Mouse (Mus musculus) gastrocnemius, postnatal 14 days (tissue): ENCODE results near the gene Mocs3. TPM values are rescaled to one million over a fixed set of nuclear protein-coding genes. Genes with fewer than 3 reads are reported as not detected.

Source experiments
- DNase-seq: peaks from one replicate; pipeline ENCODE4 v3.0.0; 2021; ENCODE audit warnings: mixed read lengths
- intact Hi-C: fragments of 180-260 bp; cut with DNase I; formaldehyde crosslinking; loops from one replicate; pipeline ENCODE4 v1.15.1; 2025; ENCODE audit warnings: low total_unique reads
- total RNA-seq, 2 experiments: library from RNA; stranded (reverse); gene quantifications; 2 replicates each; pipeline ENCODE4 v1.2.3; 2021

Gene Mocs3
- total RNA-seq, 2 experiments from 2014 or later: 4.0 to 4.7 TPM

GRCm38 (mm10) chr2:168231471-168231829, 1.0 kb downstream of the Mocs3 start:
- intact Hi-C loops: no loop called here
- DNase-seq: no peak

- intact Hi-C loops: no loop called here
- DNase-seq: no peak
These were observed 2.9 kb downstream of the Mocs3 start for GRCm38 (mm10) chr2:168233286-168233685.

- intact Hi-C loops: no loop called here
- DNase-seq: no peak
These were observed 7.9 kb downstream of the Mocs3 start for GRCm38 (mm10) chr2:168238335-168238734.

- intact Hi-C loops: no loop called here
- DNase-seq: no peak
These were observed 12.4 kb downstream of the Mocs3 start for GRCm38 (mm10) chr2:168242841-168243240.

GRCm38 (mm10) chr2:168243278-168243677, 12.9 kb downstream of the Mocs3 start:
- no peak for DNase-seq
- intact Hi-C loops: no loop called here

- intact Hi-C loops: no loop called here
- DNase-seq: no peak
These were observed 15.1 kb downstream of the Mocs3 start for GRCm38 (mm10) chr2:168245571-168245970.

- intact Hi-C loops: no loop called here
These were observed 17.9 kb downstream of the Mocs3 start for GRCm38 (mm10) chr2:168248167-168248855.

GRCm38 (mm10) chr2:168248856-168249245, 18.4 kb downstream of the Mocs3 start:
- no peak for DNase-seq
- intact Hi-C loops: no loop called here

More at GRCm38 (mm10) chr2:168248167-168248855, 17.9 kb downstream of the Mocs3 start:
- no peak for DNase-seq

- DNase-seq: peak; percentile 68
- intact Hi-C loops: loop anchor here (10.0 kb wide), 1 partner anchor 385 kb away; no protein-coding TSS in a partner anchor
These were observed 19.8 kb downstream of the Mocs3 start for GRCm38 (mm10) chr2:168250270-168250669.

GRCm38 (mm10) chr2:168252639-168253292, 22.3 kb downstream of the Mocs3 start:
- intact Hi-C loops: loop anchor here (10.0 kb wide), 1 partner anchor 382 kb away; no protein-coding TSS in a partner anchor

GRCm38 (mm10) chr2:168253822-168254221, 23.4 kb downstream of the Mocs3 start:
- DNase-seq: no peak
- intact Hi-C loops: loop anchor here (10.0 kb wide), 1 partner anchor 381 kb away; no protein-coding TSS in a partner anchor

More at GRCm38 (mm10) chr2:168252639-168253292, 22.3 kb downstream of the Mocs3 start:
- no peak for DNase-seq

- intact Hi-C loops: loop anchor here (10.0 kb wide), 1 partner anchor 378 kb away; no protein-coding TSS in a partner anchor
- no peak for DNase-seq
These were observed 26.1 kb downstream of the Mocs3 start for GRCm38 (mm10) chr2:168256506-168256905.

- intact Hi-C loops: loop anchor here (10.0 kb wide), 1 partner anchor 378 kb away; no protein-coding TSS in a partner anchor
- DNase-seq: no peak
These were observed 26.8 kb downstream of the Mocs3 start for GRCm38 (mm10) chr2:168257188-168257587.

GRCm38 (mm10) chr2:168259046-168259445, 28.6 kb downstream of the Mocs3 start:
- intact Hi-C loops: loop anchor here (10.0 kb wide), 1 partner anchor 376 kb away; no protein-coding TSS in a partner anchor
- no peak for DNase-seq

GRCm38 (mm10) chr2:168260124-168260523, 29.7 kb downstream of the Mocs3 start:
- no peak for DNase-seq
- intact Hi-C loops: no loop called here

- intact Hi-C loops: no loop called here
- DNase-seq: no peak
These were observed 30.5 kb downstream of the Mocs3 start for GRCm38 (mm10) chr2:168260900-168261299.

- DNase-seq: no peak
- intact Hi-C loops: no loop called here
These were observed 37.6 kb downstream of the Mocs3 start for GRCm38 (mm10) chr2:168268033-168268432.

GRCm38 (mm10) chr2:168273387-168273786, 43.0 kb downstream of the Mocs3 start:
- no peak for DNase-seq
- intact Hi-C loops: loop anchor here (5.0 to 10.0 kb wide), 2 partner anchors 154 to 371 kb away; no protein-coding TSS in a partner anchor

- intact Hi-C loops: loop anchor here (2.0 to 10.0 kb wide), 3 partner anchors 153 to 370 kb away; no protein-coding TSS in a partner anchor
These were observed 44.0 kb downstream of the Mocs3 start for GRCm38 (mm10) chr2:168274374-168274935.

More at GRCm38 (mm10) chr2:168274374-168274935, 44.0 kb downstream of the Mocs3 start:
- DNase-seq: peak; percentile 67
